10 mouse cellular contexts compared by ENCODE assay signal in genomic region chr2:165999790-166000189, GRCm38 (mm10). TPM values are rescaled to one million over a fixed set of nuclear protein-coding genes. Genes with fewer than 3 reads are reported as not detected.
DNase-seq lines count a peak whose midpoint lies in the region; ATAC-seq lines count a peak whose summit lies in the region.
"Had no signal": no experiment of that assay in that cellular context is flagged by ENCODE, and none has a peak within 500 bp of the region (broad histone marks: within the 10 kb centered on the region; RNA-seq: fewer than 3 reads in every experiment).

No protein-coding gene starts in this region.

- H3K4me3 ChIP-seq in heart, embryonic 11.5 days (ENCODE audit: low read depth, low read length) = no peak overlapping the region
- H3K4me3 ChIP-seq in hindbrain, embryonic 14.5 days (replicated peaks; ENCODE audit: low read length) = no peak overlapping the region
- H3K4me3 ChIP-seq in midbrain, embryonic 12.5 days = no peak overlapping the region
- H3K4me3 ChIP-seq: lung, embryonic 15.5 days had no signal

- intact Hi-C loops in left cerebral cortex, postnatal 4 days (cut with DNase I) = no loop called here

- H3K9me3 ChIP-seq in heart, embryonic 11.5 days (replicated peaks; ENCODE audit: control insufficient read depth, low read length) = no peaks in the 10 kb centered on the region
- no peaks in the 10 kb centered on the region for H3K9me3 ChIP-seq in hindbrain, embryonic 14.5 days (ENCODE audit: control insufficient read depth, low read length)
- H3K9me3 ChIP-seq in midbrain, embryonic 12.5 days = no peaks in the 10 kb centered on the region
- H3K9me3 ChIP-seq: lung, embryonic 15.5 days had no signal

- no peaks in the 10 kb centered on the region for H3K27me3 ChIP-seq in heart, embryonic 11.5 days (ENCODE audit: control insufficient read depth, insufficient read depth, low read length)
- no peaks in the 10 kb centered on the region for H3K27me3 ChIP-seq in hindbrain, embryonic 14.5 days (ENCODE audit: control insufficient read depth, insufficient read depth, low read length)
- no peaks in the 10 kb centered on the region for H3K27me3 ChIP-seq in midbrain, embryonic 12.5 days
- H3K27me3 ChIP-seq: lung, embryonic 15.5 days had no signal

- DNase-seq in heart, adult 9 months (ENCODE audit: low spot score in 2 of 2) = no peak
- peak; percentile 82 for DNase-seq in embryo, embryonic 10 days (ENCODE audit: low spot score)
- DNase-seq in hindbrain, embryonic 14.5 days (ENCODE audit: low spot score) = no peak
- DNase-seq in left cerebral cortex, postnatal 4 days = no peak
- DNase-seq: adrenal gland, adult 8-10 months had no signal

- H3K4me2 ChIP-seq in heart, embryonic 11.5 days = peak overlapping the region; percentile 27
- H3K4me2 ChIP-seq in hindbrain, embryonic 14.5 days (replicated peaks) = 0 out of 2 replicates have a peak overlapping the region, but pooled peaks have one; percentile 9
- peak overlapping the region; percentile 38 for H3K4me2 ChIP-seq in midbrain, embryonic 12.5 days (replicated peaks)
- H3K4me2 ChIP-seq: lung, embryonic 15.5 days had no signal

- no peak overlapping the region for H3K27ac ChIP-seq in heart, embryonic 11.5 days (ENCODE audit: low read depth, low read length)
- no peak overlapping the region for H3K27ac ChIP-seq in hindbrain, embryonic 14.5 days
- peak overlapping the region; percentile 78 for H3K27ac ChIP-seq in midbrain, embryonic 12.5 days (replicated peaks)

- 12% methylated on average over 5 of the region's 5 CpGs for WGBS in heart, embryonic 11.5 days (ENCODE audit: insufficient replicate concordance)
- WGBS in hindbrain, embryonic 14.5 days = 4% methylated on average over 5 of the region's 5 CpGs
- WGBS in midbrain, embryonic 12.5 days = 7% methylated on average over 5 of the region's 5 CpGs

- no peaks in the 10 kb centered on the region for H3K36me3 ChIP-seq in heart, embryonic 11.5 days (ENCODE audit: control insufficient read depth, insufficient read depth, low read length)
- H3K36me3 ChIP-seq in hindbrain, embryonic 14.5 days (replicated peaks; ENCODE audit: control insufficient read depth, insufficient read depth) = no peaks in the 10 kb centered on the region
- H3K36me3 ChIP-seq in midbrain, embryonic 12.5 days = no peaks in the 10 kb centered on the region
- H3K36me3 ChIP-seq: lung, embryonic 15.5 days had no signal

- H3K4me1 ChIP-seq in heart, embryonic 11.5 days (ENCODE audit: control insufficient read depth, insufficient read depth, low read length) = peaks cover 24% of the 10 kb centered on the region
- H3K4me1 ChIP-seq in hindbrain, embryonic 14.5 days (replicated peaks; ENCODE audit: control insufficient read depth, insufficient read depth, low read length) = peaks cover 24% of the 10 kb centered on the region
- H3K4me1 ChIP-seq in midbrain, embryonic 12.5 days = peaks cover 42% of the 10 kb centered on the region

- H3K9ac ChIP-seq in heart, embryonic 11.5 days (ENCODE audit: low read depth, low read length) = no peak overlapping the region
- H3K9ac ChIP-seq in hindbrain, embryonic 14.5 days = 0 out of 2 replicates have a peak overlapping the region, but pooled peaks have one; percentile 34
- H3K9ac ChIP-seq in midbrain, embryonic 12.5 days (replicated peaks) = no peak overlapping the region
- H3K9ac ChIP-seq: lung, embryonic 15.5 days had no signal

- ATAC-seq in heart, embryonic 11.5 days (replicated peaks; ENCODE audit: insufficient number of reproducible peaks, low FRiP score, low TSS enrichment) = no peak
- ATAC-seq in hindbrain, embryonic 14.5 days (ENCODE audit: low FRiP score) = no peak
- ATAC-seq in midbrain, embryonic 12.5 days (ENCODE audit: low FRiP score, low read depth) = no peak
- ATAC-seq in megakaryocyte-erythroid progenitor cell, adult 5-6 weeks (replicated peaks; ENCODE audit: low FRiP score, low TSS enrichment, poor library complexity, severe bottlenecking) = no peak
- ATAC-seq in granulocyte monocyte progenitor cell, adult 5-6 weeks (replicated peaks; ENCODE audit: poor library complexity, severe bottlenecking) = no peak

RNA-seq across cellular contexts. Expression of gene Ncoa3, which starts 7.4 kb away (rescaled TPM):
- polyA plus RNA-seq in heart, embryonic 11.5 days (2014; fragmentation: Nextera tagmentation; extraction: Ambion mirVana) = 14.2 and 15.6 TPM in 2 replicates
- 15.5 and 18.1 TPM in 2 replicates for polyA plus RNA-seq in hindbrain, embryonic 14.5 days (2014; fragmentation: Nextera tagmentation; extraction: Ambion mirVana)
- 15.3 and 15.7 TPM in 2 replicates for polyA plus RNA-seq in midbrain, embryonic 12.5 days (2016; fragmentation: Nextera tagmentation; extraction: Ambion mirVana)
- total RNA-seq in megakaryocyte-erythroid progenitor cell, adult 5-6 weeks (2014; fragmentation: Nextera tagmentation) = 8.3 and 21.1 TPM in 2 replicates
- 8.8 and 15.9 TPM in 2 replicates for total RNA-seq in megakaryocyte-erythroid progenitor cell, adult 5-6 weeks (2017)
- total RNA-seq in granulocyte monocyte progenitor cell, adult 5-6 weeks (2014; fragmentation: Nextera tagmentation) = 17.4 and 19.9 TPM in 2 replicates
- total RNA-seq in granulocyte monocyte progenitor cell, adult 5-6 weeks (2017) = 16.1 and 20.8 TPM in 2 replicates
- 10 to 100 TPM; 36.0 to 41.3 TPM for total RNA-seq in left cerebral cortex, postnatal 4 days (2021)
